Comparison of ENCODE assay signal across 7 mouse cellular contexts in genomic region chr8:106892210-106892805, GRCm38 (mm10). TPM values are rescaled to one million over a fixed set of nuclear protein-coding genes. Genes with fewer than 3 reads are reported as not detected.
DNase-seq lines count a peak whose midpoint lies in the region; ATAC-seq and TF ChIP-seq lines count a peak whose summit lies in the region.

No protein-coding gene starts in this region.

- 2% methylated on average over 15 of the region's 15 CpGs for WGBS in embryonic facial prominence, embryonic 10.5 days
- 1% methylated on average over 15 of the region's 15 CpGs for WGBS in hindbrain, embryonic 12.5 days
- 0% methylated on average over 15 of the region's 15 CpGs for WGBS in liver, postnatal 0 days (ENCODE audit: insufficient replicate concordance)

- no peak for TF ChIP-seq CTCF in C2C12 (IDR thresholded peaks at IDR 0.05; ENCODE audit: control insufficient read depth, insufficient read depth, insufficient read length)
- no peak for TF ChIP-seq CTCF in ES-Bruce4 (IDR thresholded peaks at IDR 0.05; ENCODE audit: low read depth, low read length)
- no peak for TF ChIP-seq CTCF in liver, postnatal 0 days (IDR thresholded peaks at IDR 0.05; ENCODE audit: low read depth)

- TF ChIP-seq POLR2A in ES-Bruce4 (IDR thresholded peaks at IDR 0.05; ENCODE audit: insufficient read depth, low read length): no peak

- H3K4me1 ChIP-seq in ES-Bruce4 (ENCODE audit: control insufficient read depth, insufficient read depth, low read length): no peaks in the 10 kb centered on the region
- peaks cover 37% of the 10 kb centered on the region for H3K4me1 ChIP-seq in embryonic facial prominence, embryonic 10.5 days
- peaks cover 21% of the 10 kb centered on the region for H3K4me1 ChIP-seq in hindbrain, embryonic 12.5 days
- peaks cover 19% of the 10 kb centered on the region for H3K4me1 ChIP-seq in liver, postnatal 0 days (ENCODE audit: insufficient read depth)

- peaks cover 93% of the 10 kb centered on the region for H3K79me3 ChIP-seq in C2C12 (ENCODE audit: low read depth)

- peak overlapping the region; percentile 97 for H3ac ChIP-seq in C2C12 (ENCODE audit: control insufficient read depth, insufficient read length, low read depth)

- H3K27me3 ChIP-seq in C2C12 (ENCODE audit: control insufficient read depth, insufficient read depth, insufficient read length) (no peaks in the 10 kb centered on the region), ES-Bruce4 (ENCODE audit: control insufficient read depth, insufficient read depth, low read length, poor library complexity, severe bottlenecking) (no peaks in the 10 kb centered on the region)
- H3K27me3 ChIP-seq in embryonic facial prominence, embryonic 10.5 days (replicated peaks; ENCODE audit: low read depth, poor library complexity, severe bottlenecking): no peaks in the 10 kb centered on the region
- no peaks in the 10 kb centered on the region for H3K27me3 ChIP-seq in hindbrain, embryonic 12.5 days
- H3K27me3 ChIP-seq in liver, postnatal 0 days (ENCODE audit: insufficient read depth, low read length): no peaks in the 10 kb centered on the region

- H3K79me2 ChIP-seq in C2C12 (ENCODE audit: control insufficient read depth, insufficient read depth): peaks cover 100% of the 10 kb centered on the region

- peak overlapping the region; percentile 100 for H3K9ac ChIP-seq in ES-Bruce4 (ENCODE audit: low read depth, poor library complexity, severe bottlenecking)
- H3K9ac ChIP-seq in hindbrain, embryonic 12.5 days: peak overlapping the region; percentile 97
- H3K9ac ChIP-seq in liver, postnatal 0 days (replicated peaks): peak overlapping the region; percentile 98

- peaks cover 5% of the 10 kb centered on the region; the same call in 1 of the 2 replicates for H3K9me3 ChIP-seq in ES-Bruce4 (replicated peaks; ENCODE audit: control insufficient read depth, insufficient read depth, low read length, poor library complexity, severe bottlenecking)
- H3K9me3 ChIP-seq in embryonic facial prominence, embryonic 10.5 days: no peaks in the 10 kb centered on the region
- no peaks in the 10 kb centered on the region for H3K9me3 ChIP-seq in hindbrain, embryonic 12.5 days (replicated peaks)
- H3K9me3 ChIP-seq in liver, postnatal 0 days (ENCODE audit: low read length): no peaks in the 10 kb centered on the region

- DNase-seq in embryonic facial prominence, embryonic 10.5 days (ENCODE audit: low spot score): peak; percentile 75
- DNase-seq in liver, postnatal 0 days: peak; percentile 45
- peak; percentile 25 for DNase-seq in ovary, postnatal 14 days (ENCODE audit: low spot score)
- no peak for DNase-seq in urinary bladder, postnatal 10 days (ENCODE audit: low spot score)

- no peak for TF ChIP-seq EP300 in ES-Bruce4 (IDR thresholded peaks at IDR 0.05; ENCODE audit: insufficient read depth, low read depth, low read length)
- TF ChIP-seq EP300 in liver, postnatal 0 days (IDR thresholded peaks at IDR 0.05; ENCODE audit: low read depth): no peak

- peak overlapping the region; percentile 85 for H3K4me3 ChIP-seq in C2C12 (ENCODE audit: insufficient read depth, poor library complexity, severe bottlenecking)
- H3K4me3 ChIP-seq in ES-Bruce4 (ENCODE audit: low read depth, low read length): peak overlapping the region; percentile 87
- H3K4me3 ChIP-seq in embryonic facial prominence, embryonic 10.5 days: peak overlapping the region; percentile 97
- H3K4me3 ChIP-seq in hindbrain, embryonic 12.5 days: peak overlapping the region; percentile 95
- peak overlapping the region; percentile 94 for H3K4me3 ChIP-seq in liver, postnatal 0 days (ENCODE audit: low read depth, low read length)

- ATAC-seq in hindbrain, embryonic 12.5 days (ENCODE audit: low FRiP score): no peak
- no peak for ATAC-seq in liver, postnatal 0 days

- peak overlapping the region; percentile 78 for H3K4me2 ChIP-seq in hindbrain, embryonic 12.5 days (replicated peaks)
- H3K4me2 ChIP-seq in liver, postnatal 0 days (ENCODE audit: low read depth, low read length): peak overlapping the region; percentile 91

- H3K27ac ChIP-seq in ES-Bruce4 (ENCODE audit: insufficient read depth, low read length): peak overlapping the region; percentile 99
- peak overlapping the region; percentile 100 for H3K27ac ChIP-seq in embryonic facial prominence, embryonic 10.5 days (replicated peaks)
- H3K27ac ChIP-seq in hindbrain, embryonic 12.5 days: peak overlapping the region; percentile 96
- peak overlapping the region; percentile 97 for H3K27ac ChIP-seq in liver, postnatal 0 days (ENCODE audit: low read depth)

- H3K36me3 ChIP-seq in C2C12 (ENCODE audit: control insufficient read depth, insufficient read depth) (peaks cover 36% of the 10 kb centered on the region), ES-Bruce4 (ENCODE audit: control insufficient read depth, insufficient read depth, low read length, poor library complexity, severe bottlenecking) (peaks cover 37% of the 10 kb centered on the region)
- H3K36me3 ChIP-seq in embryonic facial prominence, embryonic 10.5 days (replicated peaks): peaks cover 46% of the 10 kb centered on the region
- H3K36me3 ChIP-seq in hindbrain, embryonic 12.5 days: no peaks in the 10 kb centered on the region; the same call in 1 of the 2 replicates
- H3K36me3 ChIP-seq in liver, postnatal 0 days (replicated peaks; ENCODE audit: insufficient read depth, low read length): peaks cover 5% of the 10 kb centered on the region; the same call in 1 of the 2 replicates

TF ChIP-seq in C2C12, 6 proteins besides CTCF, POLR2A, EP300 and RAD21:
- TF ChIP-seq MAX (IDR thresholded peaks at IDR 0.05): peak; percentile 91
- peak; percentile 93 for TF ChIP-seq USF1 (IDR thresholded peaks at IDR 0.05; ENCODE audit: low read depth)
- no peak for TF ChIP-seq MYOG (IDR thresholded peaks at IDR 0.05; ENCODE audit: control insufficient read depth, extremely low read depth, insufficient read length)
- no peak for TF ChIP-seq MYOD1 (IDR thresholded peaks at IDR 0.05; ENCODE audit: control insufficient read depth, insufficient read length, low read depth)
- TF ChIP-seq CEBPB (IDR thresholded peaks at IDR 0.05; ENCODE audit: low read depth): no peak
- no peak for TF ChIP-seq FOSL1 (IDR thresholded peaks at IDR 0.05; ENCODE audit: insufficient read depth, low read length, poor library complexity, severe bottlenecking)

RNA-seq across cellular contexts. Expression of gene Utp4, which starts 1.1 kb away (rescaled TPM):
- polyA plus RNA-seq in C2C12 (2012; fragmentation: generic; extraction: Trizol) (67.3 TPM), ES-Bruce4 (2011; ENCODE audit: insufficient read depth, insufficient read length, low read depth, missing spikeins) (109 and 113 TPM in 2 replicates)
- polyA plus RNA-seq in embryonic facial prominence, embryonic 10.5 days (2016; fragmentation: Nextera tagmentation; extraction: Ambion mirVana): 100 and 103 TPM in 2 replicates
- 49.0 TPM in 2 replicates for polyA plus RNA-seq in hindbrain, embryonic 12.5 days (2016; fragmentation: Nextera tagmentation; extraction: Ambion mirVana)
- polyA plus RNA-seq in liver, postnatal 0 days (2015; fragmentation: Nextera tagmentation; extraction: Ambion mirVana): 20.7 and 22.4 TPM in 2 replicates

RNA-seq across cellular contexts. Expression of gene Has3, which starts 22.3 kb away (rescaled TPM):
- polyA plus RNA-seq in C2C12 (2012; fragmentation: generic; extraction: Trizol) (0.16 TPM), ES-Bruce4 (2011; ENCODE audit: insufficient read depth, insufficient read length, low read depth, missing spikeins) (0.18 and 0.46 TPM in 2 replicates)
- polyA plus RNA-seq in embryonic facial prominence, embryonic 10.5 days (2016; fragmentation: Nextera tagmentation; extraction: Ambion mirVana): 0.05 and 0.17 TPM in 2 replicates
- polyA plus RNA-seq in hindbrain, embryonic 12.5 days (2016; fragmentation: Nextera tagmentation; extraction: Ambion mirVana): 0.22 and 0.27 TPM in 2 replicates
- polyA plus RNA-seq in liver, postnatal 0 days (2015; fragmentation: Nextera tagmentation; extraction: Ambion mirVana): 0.05 TPM in 1 of 2 replicates, not detected in the other

RNA-seq across cellular contexts. Expression of gene Sntb2, which starts 43.2 kb away (rescaled TPM):
- polyA plus RNA-seq in C2C12 (2012; fragmentation: generic; extraction: Trizol) (8.6 TPM), ES-Bruce4 (2011; ENCODE audit: insufficient read depth, insufficient read length, low read depth, missing spikeins) (21.9 and 26.5 TPM in 2 replicates)
- 11.6 and 12.3 TPM in 2 replicates for polyA plus RNA-seq in embryonic facial prominence, embryonic 10.5 days (2016; fragmentation: Nextera tagmentation; extraction: Ambion mirVana)
- polyA plus RNA-seq in hindbrain, embryonic 12.5 days (2016; fragmentation: Nextera tagmentation; extraction: Ambion mirVana): 11.5 and 11.9 TPM in 2 replicates
- 1.8 and 1.9 TPM in 2 replicates for polyA plus RNA-seq in liver, postnatal 0 days (2015; fragmentation: Nextera tagmentation; extraction: Ambion mirVana)
